Mouse (Mus musculus) spleen, adult 2 months (tissue): ENCODE data around the gene Asb3.

Source experiments
- CTCF ChIP-seq: fragments of 200-500 bp; IDR thresholded peaks from 2 replicates; pipeline ENCODE4 v1.5.1; 2011; ENCODE audit warnings: mild to moderate bottlenecking, inconsistent platforms; ENCODE audit not compliant: insufficient read depth, insufficient read length, insufficient replicate concordance; ENCODE audit errors: extremely low read depth
- POLR2A ChIP-seq: fragments of 200-500 bp; IDR thresholded peaks from 2 replicates; pipeline ENCODE4 v1.6.1; 2011; ENCODE audit warnings: low read depth, low read length, inconsistent platforms

- TF ChIP-seq POLR2A = no peak
- no peak for TF ChIP-seq CTCF
These were observed 205.3 kb downstream of the Asb3 start for GRCm38 (mm10) chr11:31090478-31090978.
